Mouse (Mus musculus) lung, postnatal 0 days (tissue): ENCODE results near the gene Gm3646. TPM values are rescaled to one million over a fixed set of nuclear protein-coding genes. Genes with fewer than 3 reads are reported as not detected.

Experiments
- ATAC-seq: fragments of 200-750 bp; cut with Nextera tagmentation; 2 replicates; pipeline ENCODE4 v1.8.0; 2017; ENCODE audit warnings: moderate library complexity
- DNase-seq: peaks from one replicate; pipeline ENCODE4 v3.0.0-alpha.2; 2016; ENCODE audit warnings: low spot score
- H3K27ac ChIP-seq: fragments of 300-500 bp; sonication (generic); 2 replicates; pipeline ENCODE4 v1.5.1; 2014; ENCODE audit warnings: antibody characterized with exemption, mild to moderate bottlenecking, low read length, mixed read lengths
- H3K27me3 ChIP-seq: fragments of 300-500 bp; sonication (generic); replicated peaks from 2 replicates; pipeline ENCODE4 v1.6.1; 2014; ENCODE audit warnings: low read length, mixed read lengths; ENCODE audit not compliant: insufficient read depth
- H3K36me3 ChIP-seq: fragments of 300-500 bp; sonication (generic); 2 replicates; pipeline ENCODE4 v1.6.1; 2014; ENCODE audit warnings: low read length, mixed read lengths; ENCODE audit not compliant: insufficient read depth
- H3K4me1 ChIP-seq: fragments of 300-500 bp; sonication (generic); 2 replicates; pipeline ENCODE4 v1.6.1; 2014; ENCODE audit warnings: antibody characterized with exemption, low read depth, low read length, mixed read lengths; ENCODE audit not compliant: insufficient read depth
- H3K4me2 ChIP-seq: fragments of 300-500 bp; sonication (generic); replicated peaks from 2 replicates; pipeline ENCODE4 v1.6.1; 2014; ENCODE audit warnings: low read depth, mild to moderate bottlenecking, low read length, moderate library complexity, mixed read lengths
- H3K4me3 ChIP-seq: fragments of 300-500 bp; sonication (generic); 2 replicates; pipeline ENCODE4 v1.5.1; 2014; ENCODE audit warnings: low read depth, low read length
- H3K9ac ChIP-seq: fragments of 300-500 bp; sonication (generic); replicated peaks from 2 replicates; pipeline ENCODE4 v1.6.1; 2014; ENCODE audit warnings: low read depth, mild to moderate bottlenecking
- H3K9me3 ChIP-seq: fragments of 300-500 bp; sonication (generic); 2 replicates; pipeline ENCODE4 v1.6.1; 2016; ENCODE audit warnings: low read length, mixed read lengths
- CTCF ChIP-seq: IDR thresholded peaks from 2 replicates; pipeline ENCODE4 v1.5.1; 2016; ENCODE audit warnings: antibody characterized with exemption, mild to moderate bottlenecking
- EP300 ChIP-seq: IDR thresholded peaks from 2 replicates; pipeline ENCODE4 v1.6.1; 2016; ENCODE audit warnings: antibody characterized with exemption, mild to moderate bottlenecking, control low read depth
- WGBS: fragments of 180-500 bp; shearing (Covaris S2); extraction: QIAGEN DNeasy Blood & Tissue Kit; methylation state at CpG from one replicate; pipeline ENCODE4 v1.1.7; 2014; 5-methylcytosine and 5-hydroxymethylcytosine counted together
- polyA plus RNA-seq: library from polyadenylated mRNA; unstranded; fragments of >200 nt; fragmentation: Nextera tagmentation; extraction: Ambion mirVana; gene quantifications from 2 replicates; pipeline ENCODE4 v1.2.1, GENCODE M21; 2015

Gm3646 gene
- polyA plus RNA-seq, 1 experiment from 2014 or later, result not detected

DNA sequence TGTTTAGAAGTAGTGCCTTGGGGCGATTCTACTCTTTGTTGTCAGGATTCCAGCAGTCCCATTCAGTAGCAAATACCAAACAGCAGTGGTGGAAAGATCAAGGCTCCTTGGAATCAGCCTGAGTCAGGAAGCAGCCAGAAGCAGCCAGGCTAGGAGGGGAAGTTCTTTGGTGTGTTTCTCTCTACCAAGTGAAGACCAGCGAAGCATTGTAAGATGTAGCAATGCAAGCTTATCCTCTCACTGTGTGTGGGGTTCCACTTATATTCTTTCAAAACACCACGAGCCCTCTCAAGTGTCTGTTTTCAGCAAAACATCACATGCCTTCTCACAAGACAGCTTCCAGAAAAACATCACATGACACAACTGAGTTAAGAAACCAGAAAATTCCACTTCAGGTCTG, 8.4 kb downstream of the Gm3646 start:
- no peak overlapping the region for H3K27ac ChIP-seq
- H3K4me1 ChIP-seq, result no peaks in the 10 kb centered on the region
- ATAC-seq, result no peak
- H3K9me3 ChIP-seq, result no peaks in the 10 kb centered on the region
- 82% methylated on average over 3 of the region's 3 CpGs for WGBS
- no peak for DNase-seq
- H3K9ac ChIP-seq, result no peak overlapping the region
- no peak overlapping the region for H3K4me3 ChIP-seq
- no peak for TF ChIP-seq CTCF
- TF ChIP-seq EP300, result no peak
- H3K4me2 ChIP-seq, result no peak overlapping the region
- H3K27me3 ChIP-seq, result no peaks in the 10 kb centered on the region
- H3K36me3 ChIP-seq, result no peaks in the 10 kb centered on the region

GRCm38 (mm10) chr1:39784632-39785031, 20.5 kb downstream of the Gm3646 start:
- Histone ChIP-seq H3K27ac (no peak overlapping the region), H3K9me3 (no peaks in the 10 kb centered on the region), H3K36me3 (no peaks in the 10 kb centered on the region), H3K9ac (no peak overlapping the region), H3K27me3 (no peaks in the 10 kb centered on the region), H3K4me2 (no peak overlapping the region), H3K4me1 (no peaks in the 10 kb centered on the region), H3K4me3 (no peak overlapping the region)
- DNase-seq (no peak), ATAC-seq (no peak)
- WGBS, result 66% methylated on average over 5 of the region's 5 CpGs
- TF ChIP-seq CTCF (no peak), EP300 (no peak)

DNA sequence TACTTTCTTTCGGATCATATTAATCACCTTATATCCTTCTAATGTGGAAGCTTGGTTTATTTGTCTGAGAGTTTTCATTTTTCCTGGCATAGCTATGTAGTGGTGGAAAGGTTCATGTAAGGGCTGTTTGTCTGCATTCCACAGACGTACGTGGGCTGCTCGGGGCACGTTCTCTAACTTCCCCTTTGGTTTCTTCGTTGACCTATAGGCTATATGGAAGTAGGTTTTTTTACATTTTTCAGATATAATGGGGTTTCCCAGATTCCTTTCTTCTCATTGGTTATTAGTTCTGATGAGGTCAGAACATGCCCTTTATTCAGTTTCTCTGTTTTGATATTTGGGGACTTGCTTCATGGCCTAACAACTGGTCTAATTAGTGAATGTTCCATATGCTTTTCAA, 23.3 kb downstream of the Gm3646 start:
- H3K27ac ChIP-seq, result no peak overlapping the region
- H3K27me3 ChIP-seq, result no peaks in the 10 kb centered on the region
- WGBS, result 65% methylated on average over 6 of the region's 6 CpGs
- H3K36me3 ChIP-seq, result no peaks in the 10 kb centered on the region
- no peak for TF ChIP-seq CTCF
- no peak for TF ChIP-seq EP300
- no peaks in the 10 kb centered on the region for H3K9me3 ChIP-seq
- no peaks in the 10 kb centered on the region for H3K4me1 ChIP-seq
- ATAC-seq (no peak), DNase-seq (no peak)
- H3K4me3 ChIP-seq, result no peak overlapping the region
- H3K9ac ChIP-seq, result no peak overlapping the region
- H3K4me2 ChIP-seq, result no peak overlapping the region

- no peaks in the 10 kb centered on the region for H3K4me1 ChIP-seq
- no peak overlapping the region for H3K4me3 ChIP-seq
- H3K36me3 ChIP-seq, result no peaks in the 10 kb centered on the region
- H3K9ac ChIP-seq, result no peak overlapping the region
- 53% methylated on average over 16 of the region's 16 CpGs for WGBS
- H3K4me2 ChIP-seq, result no peak overlapping the region
- H3K9me3 ChIP-seq, result no peaks in the 10 kb centered on the region
- no peaks in the 10 kb centered on the region for H3K27me3 ChIP-seq
- DNase-seq, result peak; percentile 39
- ATAC-seq, result no peak; the same call in 1 of the 2 replicates
- TF ChIP-seq CTCF (no peak), EP300 (no peak)
- H3K27ac ChIP-seq, result no peak overlapping the region
These were observed 25.8 kb downstream of the Gm3646 start for GRCm38 (mm10) chr1:39779111-39779980.

DNA sequence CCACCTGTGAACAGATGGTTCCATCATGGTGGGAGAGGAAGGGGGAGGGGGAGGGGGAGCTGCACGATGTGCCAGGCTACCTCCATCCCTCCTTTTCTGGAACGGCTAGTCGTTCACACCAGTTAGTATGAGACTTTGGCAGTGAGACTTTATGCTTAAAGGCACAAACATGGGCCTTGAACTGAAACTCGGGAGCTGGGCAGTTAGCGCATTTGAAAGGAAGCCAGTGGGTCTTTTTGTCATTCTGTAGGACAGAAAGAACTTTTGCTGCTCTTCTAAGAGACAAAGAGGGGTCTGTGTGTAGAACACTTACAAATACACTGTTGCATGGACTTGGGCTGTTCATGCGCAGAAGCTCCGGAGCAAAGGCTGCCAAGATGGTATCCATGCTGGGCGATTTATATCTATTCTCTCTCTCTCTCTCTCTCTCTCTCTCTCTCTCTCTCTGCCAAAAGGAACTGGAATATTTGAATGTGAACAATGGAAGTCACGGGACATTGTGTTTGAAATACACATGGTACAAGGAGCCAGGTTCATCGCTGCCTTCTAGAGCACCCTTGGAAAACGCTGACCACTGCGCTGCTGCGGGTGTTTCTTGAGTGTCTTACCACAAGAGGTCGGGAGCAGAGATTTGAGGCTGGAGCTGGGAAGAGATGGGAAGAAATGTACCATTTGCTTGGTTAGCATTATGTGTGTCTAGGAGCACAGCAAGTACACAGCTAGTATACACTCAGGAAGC, 31.0 kb downstream of the Gm3646 start:
- H3K4me3 ChIP-seq, result no peak overlapping the region
- no peak overlapping the region for H3K27ac ChIP-seq
- no peaks in the 10 kb centered on the region for H3K36me3 ChIP-seq
- no peak for TF ChIP-seq EP300
- H3K4me1 ChIP-seq, result peaks cover 3% of the 10 kb centered on the region; the same call in 1 of the 2 replicates
- no peak overlapping the region for H3K4me2 ChIP-seq
- H3K9me3 ChIP-seq, result no peaks in the 10 kb centered on the region
- 72% methylated on average over 14 of the region's 14 CpGs for WGBS
- ATAC-seq (no peak), DNase-seq (no peak)
- no peak overlapping the region for H3K9ac ChIP-seq
- H3K27me3 ChIP-seq, result no peaks in the 10 kb centered on the region

DNA sequence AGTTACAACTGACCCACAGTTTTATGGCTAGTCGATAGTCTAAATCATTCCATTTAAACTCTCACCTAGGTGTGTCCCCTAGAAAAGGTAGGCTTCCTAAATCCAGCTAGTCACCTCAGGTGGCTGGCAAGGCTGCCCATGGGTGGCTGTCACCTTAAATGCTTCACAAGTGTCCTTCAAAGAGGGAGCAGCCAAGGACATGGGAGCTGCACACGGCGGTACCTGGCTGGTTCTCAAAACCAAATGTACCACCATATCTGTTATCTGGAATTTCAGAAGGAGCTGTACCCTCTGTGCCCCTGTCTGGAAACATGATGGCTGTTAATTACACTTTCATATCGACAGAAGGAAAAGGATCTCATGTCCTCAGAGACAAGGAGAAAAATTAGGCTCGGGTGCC, 31.6 kb downstream of the Gm3646 start:
- Histone ChIP-seq H3K9ac (no peak overlapping the region), H3K4me1 (peaks cover 3% of the 10 kb centered on the region; the same call in 1 of the 2 replicates), H3K36me3 (no peaks in the 10 kb centered on the region), H3K9me3 (no peaks in the 10 kb centered on the region), H3K4me2 (no peak overlapping the region), H3K4me3 (no peak overlapping the region), H3K27me3 (no peaks in the 10 kb centered on the region), H3K27ac (no peak overlapping the region)
- no peak for TF ChIP-seq EP300
- TF ChIP-seq CTCF, result no peak
- DNase-seq (no peak), ATAC-seq (no peak)
- WGBS, result 69% methylated on average over 5 of the region's 5 CpGs
